Mouse (Mus musculus): Measurements from ENCODE around the gene Cdc42bpb. TPM values are rescaled to one million over a fixed set of nuclear protein-coding genes. Genes with fewer than 3 reads are reported as not detected.

Gene Cdc42bpb
- polyA plus RNA-seq, 1 experiment from 2014 or later: 40.6 TPM

GRCm38 (mm10) chr12:111352520-111352919 is 25.0 kb downstream of the Cdc42bpb start:
- no peak overlapping the region for H3K9ac ChIP-seq (replicated peaks; ENCODE audit: low read length)
- no peak overlapping the region for H3K4me2 ChIP-seq (replicated peaks; ENCODE audit: low read depth, low read length)
- H3K4me3 ChIP-seq (ENCODE audit: low read length): no peak overlapping the region
- peaks cover 43% of the 10 kb centered on the region for H3K4me1 ChIP-seq (ENCODE audit: insufficient read depth, low read length)
- no peaks in the 10 kb centered on the region for H3K36me3 ChIP-seq (ENCODE audit: insufficient read depth, low read length)
- no peaks in the 10 kb centered on the region for H3K27me3 ChIP-seq (ENCODE audit: insufficient read depth, low read length)
- peak overlapping the region; percentile 75; the same call in 1 of the 2 replicates for H3K27ac ChIP-seq (ENCODE audit: low read length)
- H3K9me3 ChIP-seq (ENCODE audit: low read length): no peaks in the 10 kb centered on the region
- 69% methylated on average over 10 of the region's 10 CpGs for WGBS
- no peak for ATAC-seq (ENCODE audit: low FRiP score, low TSS enrichment)

GRCm38 (mm10) chr12:111349540-111350231 is 27.8 kb downstream of the Cdc42bpb start:
- H3K27ac ChIP-seq (ENCODE audit: low read length): no peak overlapping the region
- H3K4me1 ChIP-seq (ENCODE audit: insufficient read depth, low read length): peaks cover 45% of the 10 kb centered on the region
- no peak overlapping the region for H3K9ac ChIP-seq (replicated peaks; ENCODE audit: low read length)
- ATAC-seq (ENCODE audit: low FRiP score, low TSS enrichment): no peak
- H3K4me2 ChIP-seq (replicated peaks; ENCODE audit: low read depth, low read length): no peak overlapping the region
- H3K36me3 ChIP-seq (ENCODE audit: insufficient read depth, low read length): no peaks in the 10 kb centered on the region; the same call in 1 of the 2 replicates
- H3K27me3 ChIP-seq (ENCODE audit: insufficient read depth, low read length): no peaks in the 10 kb centered on the region
- H3K4me3 ChIP-seq (ENCODE audit: low read length): no peak overlapping the region
- H3K9me3 ChIP-seq (ENCODE audit: low read length): no peaks in the 10 kb centered on the region
- 71% methylated on average over 15 of the region's 15 CpGs for WGBS

GRCm38 (mm10) chr12:111343956-111344355 is 33.6 kb downstream of the Cdc42bpb start:
- H3K27me3 ChIP-seq (ENCODE audit: insufficient read depth, low read length): no peaks in the 10 kb centered on the region
- H3K9me3 ChIP-seq (ENCODE audit: low read length): no peaks in the 10 kb centered on the region
- peaks cover 25% of the 10 kb centered on the region for H3K36me3 ChIP-seq (ENCODE audit: insufficient read depth, low read length)
- H3K27ac ChIP-seq (ENCODE audit: low read length): no peak overlapping the region
- no peak overlapping the region for H3K4me3 ChIP-seq (ENCODE audit: low read length)
- peaks cover 14% of the 10 kb centered on the region for H3K4me1 ChIP-seq (ENCODE audit: insufficient read depth, low read length)
- ATAC-seq (ENCODE audit: low FRiP score, low TSS enrichment): no peak
- no peak overlapping the region for H3K4me2 ChIP-seq (replicated peaks; ENCODE audit: low read depth, low read length)
- H3K9ac ChIP-seq (replicated peaks; ENCODE audit: low read length): no peak overlapping the region
- WGBS: 40% methylated on average over 1 of the region's 1 CpGs

- no peaks in the 10 kb centered on the region for H3K4me1 ChIP-seq (ENCODE audit: insufficient read depth, low read length)
- H3K27ac ChIP-seq (ENCODE audit: low read length): no peak overlapping the region
- no peak overlapping the region for H3K4me2 ChIP-seq (replicated peaks; ENCODE audit: low read depth, low read length)
- H3K4me3 ChIP-seq (ENCODE audit: low read length): no peak overlapping the region
- peaks cover 45% of the 10 kb centered on the region for H3K36me3 ChIP-seq (ENCODE audit: insufficient read depth, low read length)
- WGBS: 59% methylated on average over 7 of the region's 7 CpGs
- no peaks in the 10 kb centered on the region for H3K27me3 ChIP-seq (ENCODE audit: insufficient read depth, low read length)
- no peak for ATAC-seq (ENCODE audit: low FRiP score, low TSS enrichment)
- H3K9ac ChIP-seq (replicated peaks; ENCODE audit: low read length): no peak overlapping the region
- H3K9me3 ChIP-seq (ENCODE audit: low read length): no peaks in the 10 kb centered on the region
Observed at GRCm38 (mm10) chr12:111340692-111341091, 36.8 kb downstream of the Cdc42bpb start.

- ATAC-seq (ENCODE audit: low FRiP score, low TSS enrichment): no peak
- Histone ChIP-seq H3K4me2 (replicated peaks; ENCODE audit: low read depth, low read length) (no peak overlapping the region), H3K4me1 (ENCODE audit: insufficient read depth, low read length) (no peaks in the 10 kb centered on the region), H3K27ac (ENCODE audit: low read length) (no peak overlapping the region), H3K9ac (replicated peaks; ENCODE audit: low read length) (no peak overlapping the region), H3K36me3 (ENCODE audit: insufficient read depth, low read length) (peaks cover 59% of the 10 kb centered on the region), H3K9me3 (ENCODE audit: low read length) (no peaks in the 10 kb centered on the region), H3K4me3 (ENCODE audit: low read length) (no peak overlapping the region), H3K27me3 (ENCODE audit: insufficient read depth, low read length) (no peaks in the 10 kb centered on the region)
- WGBS: 73% methylated on average over 15 of the region's 15 CpGs
Observed at GRCm38 (mm10) chr12:111337864-111338354, 39.6 kb downstream of the Cdc42bpb start.

- no peaks in the 10 kb centered on the region for H3K27me3 ChIP-seq (ENCODE audit: insufficient read depth, low read length)
- no peak overlapping the region for H3K4me2 ChIP-seq (replicated peaks; ENCODE audit: low read depth, low read length)
- peaks cover 37% of the 10 kb centered on the region for H3K36me3 ChIP-seq (ENCODE audit: insufficient read depth, low read length)
- no peak overlapping the region for H3K27ac ChIP-seq (ENCODE audit: low read length)
- H3K9ac ChIP-seq (replicated peaks; ENCODE audit: low read length): no peak overlapping the region
- WGBS: 67% methylated on average over 15 of the region's 15 CpGs
- H3K4me3 ChIP-seq (ENCODE audit: low read length): no peak overlapping the region
- no peaks in the 10 kb centered on the region for H3K4me1 ChIP-seq (ENCODE audit: insufficient read depth, low read length)
- no peak for ATAC-seq (ENCODE audit: low FRiP score, low TSS enrichment)
- no peaks in the 10 kb centered on the region for H3K9me3 ChIP-seq (ENCODE audit: low read length)
Observed at GRCm38 (mm10) chr12:111333020-111333605, 44.4 kb downstream of the Cdc42bpb start.

- no peak for ATAC-seq (ENCODE audit: low FRiP score, low TSS enrichment)
- WGBS: 86% methylated on average over 11 of the region's 11 CpGs
Observed at GRCm38 (mm10) chr12:111332443-111332842, 45.1 kb downstream of the Cdc42bpb start.

GRCm38 (mm10) chr12:111331573-111331972 is 45.9 kb downstream of the Cdc42bpb start:
- Histone ChIP-seq H3K4me1 (ENCODE audit: insufficient read depth, low read length) (no peaks in the 10 kb centered on the region), H3K9me3 (ENCODE audit: low read length) (no peaks in the 10 kb centered on the region), H3K27me3 (ENCODE audit: insufficient read depth, low read length) (no peaks in the 10 kb centered on the region), H3K36me3 (ENCODE audit: insufficient read depth, low read length) (peaks cover 49% of the 10 kb centered on the region), H3K4me2 (replicated peaks; ENCODE audit: low read depth, low read length) (no peak overlapping the region), H3K4me3 (ENCODE audit: low read length) (no peak overlapping the region), H3K27ac (ENCODE audit: low read length) (no peak overlapping the region), H3K9ac (replicated peaks; ENCODE audit: low read length) (no peak overlapping the region)
- no peak for ATAC-seq (ENCODE audit: low FRiP score, low TSS enrichment)
- WGBS: 89% methylated on average over 9 of the region's 9 CpGs

More at GRCm38 (mm10) chr12:111332443-111332842, 45.1 kb downstream of the Cdc42bpb start:
- Histone ChIP-seq H3K4me1 (ENCODE audit: insufficient read depth, low read length) (no peaks in the 10 kb centered on the region), H3K27me3 (ENCODE audit: insufficient read depth, low read length) (no peaks in the 10 kb centered on the region), H3K4me3 (ENCODE audit: low read length) (no peak overlapping the region), H3K9me3 (ENCODE audit: low read length) (no peaks in the 10 kb centered on the region), H3K4me2 (replicated peaks; ENCODE audit: low read depth, low read length) (no peak overlapping the region), H3K36me3 (ENCODE audit: insufficient read depth, low read length) (peaks cover 40% of the 10 kb centered on the region), H3K27ac (ENCODE audit: low read length) (no peak overlapping the region), H3K9ac (replicated peaks; ENCODE audit: low read length) (no peak overlapping the region)

GRCm38 (mm10) chr12:111329281-111329680 is 48.2 kb downstream of the Cdc42bpb start:
- H3K4me1 ChIP-seq (ENCODE audit: insufficient read depth, low read length): no peaks in the 10 kb centered on the region
- H3K9me3 ChIP-seq (ENCODE audit: low read length): no peaks in the 10 kb centered on the region
- no peak overlapping the region for H3K4me2 ChIP-seq (replicated peaks; ENCODE audit: low read depth, low read length)
- no peaks in the 10 kb centered on the region for H3K27me3 ChIP-seq (ENCODE audit: insufficient read depth, low read length)
- H3K4me3 ChIP-seq (ENCODE audit: low read length): no peak overlapping the region
- peaks cover 42% of the 10 kb centered on the region for H3K36me3 ChIP-seq (ENCODE audit: insufficient read depth, low read length)
- ATAC-seq (ENCODE audit: low FRiP score, low TSS enrichment): no peak
- H3K27ac ChIP-seq (ENCODE audit: low read length): no peak overlapping the region
- no peak overlapping the region for H3K9ac ChIP-seq (replicated peaks; ENCODE audit: low read length)
- WGBS: 90% methylated on average over 15 of the region's 15 CpGs

- no peak for ATAC-seq (ENCODE audit: low FRiP score, low TSS enrichment)
- whole genome bisulfite sequencing: 77% methylated on average over 6 of the region's 6 CpGs
- H3K4me1 ChIP-seq (ENCODE audit: insufficient read depth, low read length): no peaks in the 10 kb centered on the region
- H3K27me3 ChIP-seq (ENCODE audit: insufficient read depth, low read length): no peaks in the 10 kb centered on the region
- H3K4me3 ChIP-seq (ENCODE audit: low read length): no peak overlapping the region
- H3K27ac ChIP-seq (ENCODE audit: low read length): no peak overlapping the region
- H3K4me2 ChIP-seq (replicated peaks; ENCODE audit: low read depth, low read length): no peak overlapping the region
- H3K9ac ChIP-seq (replicated peaks; ENCODE audit: low read length): no peak overlapping the region
- peaks cover 50% of the 10 kb centered on the region for H3K36me3 ChIP-seq (ENCODE audit: insufficient read depth, low read length)
- no peaks in the 10 kb centered on the region for H3K9me3 ChIP-seq (ENCODE audit: low read length)
Observed at GRCm38 (mm10) chr12:111328360-111328759, 49.2 kb downstream of the Cdc42bpb start.

Measured in kidney, embryonic 16.5 days (tissue).